Mouse (Mus musculus) urinary bladder, postnatal 25 days (tissue): ENCODE data around the gene Stxbp3.
A peak's percentile ranks its signal among the peaks of the same experiment; 100 is the strongest.

Experiments
- DNase-seq: peaks from one replicate; pipeline ENCODE4 v3.0.0; 2022; ENCODE audit warnings: low spot score

The Stxbp3 gene

DNA sequence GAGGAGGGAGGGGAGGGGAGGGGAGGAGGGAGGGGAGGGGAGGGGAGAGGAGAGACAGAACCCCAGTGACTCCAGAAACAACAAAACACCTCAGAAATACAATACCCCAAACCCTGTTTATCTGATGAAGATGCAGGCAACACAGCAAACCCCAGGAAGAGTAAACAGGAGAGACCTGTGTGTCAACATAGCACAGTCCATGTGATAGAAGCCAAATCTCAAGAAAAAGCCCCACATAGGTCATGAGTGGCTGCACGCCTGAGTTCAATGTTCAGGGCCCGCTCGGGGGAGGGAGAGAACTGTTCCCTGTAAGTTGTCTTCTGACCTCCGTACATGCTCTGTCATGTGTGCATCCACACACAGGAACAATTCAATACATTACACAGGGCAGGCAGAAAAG, 43.9 kb downstream of the Stxbp3 start:
- DNase-seq, result no peak

DNA sequence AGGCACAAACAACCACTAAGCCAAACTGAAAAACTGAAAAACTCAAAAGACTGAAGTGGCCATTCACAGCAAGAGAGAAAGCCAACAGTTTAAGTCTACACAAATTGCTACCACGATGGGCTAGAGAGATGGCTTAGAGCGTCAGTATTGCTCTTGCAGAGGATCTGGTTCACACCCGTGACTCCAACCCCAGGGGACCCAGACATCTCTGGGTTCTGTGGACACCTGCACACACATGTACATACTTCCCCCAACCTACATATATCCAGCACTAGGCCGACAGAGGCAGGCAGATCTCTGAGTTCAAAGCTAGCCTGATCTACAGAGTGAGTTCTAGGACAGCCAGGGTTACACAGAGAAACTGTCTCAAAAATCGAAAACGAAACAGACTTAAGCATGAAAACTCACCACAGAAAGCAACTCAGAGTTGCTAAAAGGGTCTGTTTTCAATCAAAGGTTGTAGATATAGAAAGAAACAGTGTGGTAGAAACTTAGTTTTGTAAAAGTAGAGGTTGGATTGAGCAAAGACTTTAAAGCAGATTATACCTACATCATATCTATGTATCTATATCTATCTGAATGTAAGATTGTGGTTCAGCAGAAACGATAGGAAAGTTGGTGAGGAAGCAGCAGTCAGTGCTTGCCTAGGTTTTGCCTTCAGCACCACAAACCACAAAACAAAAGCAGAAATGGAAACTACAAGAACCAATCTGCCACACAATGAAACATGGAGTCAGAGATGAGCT, 44.6 kb downstream of the Stxbp3 start:
- no peak for DNase-seq

DNA sequence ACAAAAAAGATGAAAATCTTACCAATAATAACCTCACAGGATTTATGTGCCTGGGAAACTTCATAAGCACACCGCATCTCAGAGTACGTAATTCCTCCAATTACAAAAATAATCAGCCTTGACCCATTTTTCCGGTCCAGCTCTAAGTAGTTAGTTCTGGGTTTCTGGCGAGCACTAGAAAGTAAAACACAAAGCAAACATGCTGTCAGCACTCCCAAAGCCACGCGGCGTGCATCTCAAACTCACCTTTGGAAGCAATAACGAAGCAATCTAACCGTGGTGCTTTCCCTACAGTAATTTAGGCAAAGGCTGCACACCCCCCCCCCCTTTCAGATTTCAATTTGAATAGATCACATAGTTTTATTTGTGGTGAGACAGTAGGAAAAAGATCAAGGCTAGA, 45.5 kb downstream of the Stxbp3 start:
- no peak for DNase-seq

DNA sequence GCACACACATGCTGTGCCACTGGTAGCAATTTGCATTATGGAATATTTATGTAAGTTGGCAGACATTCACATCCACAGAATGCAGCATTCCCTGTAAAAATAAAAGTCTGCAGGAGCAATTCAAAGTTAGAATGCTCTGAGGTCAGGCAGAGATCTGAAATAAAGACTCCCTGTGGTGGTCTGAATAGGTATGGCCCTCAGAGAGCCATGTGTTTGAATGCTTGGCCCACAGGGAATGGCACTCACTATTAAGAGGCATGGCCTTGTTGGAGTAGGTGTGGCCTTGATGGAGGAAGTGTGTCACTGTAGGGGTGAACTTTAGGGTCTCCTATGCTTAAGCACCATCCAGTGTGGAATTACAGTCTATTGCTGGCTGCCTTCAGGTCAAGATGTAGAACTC, 47.9 kb downstream of the Stxbp3 start:
- DNase-seq, result no peak

DNA sequence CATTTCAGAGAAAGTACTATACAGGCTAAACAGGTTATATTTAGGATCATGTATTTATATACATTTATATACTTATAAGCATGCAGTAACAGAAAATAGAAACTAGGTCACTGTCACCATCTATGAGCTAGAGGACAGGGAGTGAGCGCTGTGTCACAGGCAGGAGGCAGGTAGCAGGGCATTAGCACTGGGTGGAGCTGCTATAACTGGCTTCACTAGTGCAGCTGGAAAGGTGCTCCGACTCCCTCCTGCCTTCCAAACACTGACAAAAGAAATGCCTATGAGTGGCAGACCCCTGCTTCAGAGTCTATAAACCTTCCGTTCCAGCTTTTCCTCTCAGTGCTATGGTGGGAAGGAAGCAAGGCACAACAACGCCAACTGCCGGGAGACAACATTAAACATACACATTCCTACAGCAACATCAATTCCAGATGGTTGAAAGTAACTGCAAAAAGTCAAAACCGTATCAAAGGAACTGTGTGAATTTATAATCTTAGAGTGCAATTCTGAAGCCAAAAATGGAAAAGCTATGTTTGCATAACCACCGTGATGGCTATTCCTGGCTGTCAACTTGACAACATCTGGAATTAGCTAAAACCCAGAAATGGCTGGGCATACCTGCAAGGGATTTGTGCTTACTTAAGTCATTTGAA, 49.1 kb downstream of the Stxbp3 start:
- no peak for DNase-seq

- DNase-seq, result no peak
Measured at GRCm38 (mm10) chr3:108790499-108790898, 49.8 kb downstream of the Stxbp3 start.

GRCm38 (mm10) chr3:108789299-108789698, 51.0 kb downstream of the Stxbp3 start:
- DNase-seq, result no peak

GRCm38 (mm10) chr3:108788455-108788794, 51.9 kb downstream of the Stxbp3 start:
- no peak for DNase-seq

- no peak for DNase-seq
Measured at GRCm38 (mm10) chr3:108787754-108788454, 52.4 kb downstream of the Stxbp3 start.

DNA sequence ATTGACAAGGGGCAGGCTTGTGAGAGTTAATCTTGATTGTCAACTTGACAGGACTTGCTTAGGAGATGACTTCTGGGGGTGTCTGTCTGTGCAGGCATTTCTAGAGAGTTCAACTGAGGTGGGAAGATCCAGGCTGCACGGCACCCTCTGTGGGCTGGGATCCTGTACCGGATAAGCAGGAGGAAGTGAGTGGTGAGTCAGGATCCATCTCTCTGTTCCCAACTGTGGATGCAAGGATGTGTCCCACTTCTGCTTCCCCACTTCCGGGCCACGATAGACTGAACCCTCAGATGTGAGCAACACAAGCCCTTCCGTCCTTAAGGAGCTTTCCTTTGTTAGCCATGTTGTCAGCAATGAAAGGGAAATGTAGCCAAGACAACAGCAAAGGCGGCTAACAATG, 53.8 kb downstream of the Stxbp3 start:
- DNase-seq, result no peak

DNA sequence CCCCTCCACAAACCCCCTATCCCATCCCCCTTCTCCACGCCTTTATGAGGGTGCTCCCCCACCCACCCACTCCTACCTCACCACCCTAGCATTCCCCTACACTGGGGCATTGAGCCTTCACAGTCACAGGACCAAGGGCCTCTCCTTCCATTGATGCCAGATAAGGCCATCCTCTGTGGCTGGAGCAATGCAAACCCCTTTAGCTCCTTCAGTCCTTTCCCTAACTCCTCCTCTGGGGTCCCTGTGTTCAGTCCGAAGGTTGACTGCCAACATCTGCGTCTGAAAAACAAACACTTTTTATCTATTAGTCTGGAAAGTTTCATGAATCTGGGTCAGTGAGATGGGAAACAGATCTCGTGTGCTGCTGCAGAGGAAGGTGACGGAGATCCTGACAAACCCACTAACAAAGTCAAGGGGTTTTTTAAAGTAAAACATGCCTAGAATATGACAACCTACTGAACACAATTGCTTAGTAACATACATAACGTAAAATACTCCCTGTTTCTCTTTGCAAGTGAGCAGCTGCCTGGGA, 57.9 kb downstream of the Stxbp3 start:
- DNase-seq, result no peak

DNA sequence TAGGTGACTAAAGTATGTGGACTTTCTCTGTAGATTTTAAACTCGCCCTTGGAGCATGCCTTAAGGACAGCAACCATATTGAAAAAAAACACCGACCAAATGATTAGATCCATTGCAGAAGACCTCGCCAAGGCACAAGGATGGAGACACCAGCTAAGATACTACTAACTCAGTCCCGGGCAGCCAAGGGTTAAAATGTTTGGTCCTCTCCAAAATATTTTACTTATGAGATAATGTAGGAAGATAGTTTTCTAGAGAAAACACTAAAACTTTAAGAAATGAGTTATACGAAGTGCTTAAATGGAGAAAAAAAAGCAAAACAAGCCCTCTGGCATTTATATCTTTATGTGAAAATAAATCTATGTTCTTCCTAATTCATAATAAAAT, 58.4 kb downstream of the Stxbp3 start:
- DNase-seq, result no peak

DNA sequence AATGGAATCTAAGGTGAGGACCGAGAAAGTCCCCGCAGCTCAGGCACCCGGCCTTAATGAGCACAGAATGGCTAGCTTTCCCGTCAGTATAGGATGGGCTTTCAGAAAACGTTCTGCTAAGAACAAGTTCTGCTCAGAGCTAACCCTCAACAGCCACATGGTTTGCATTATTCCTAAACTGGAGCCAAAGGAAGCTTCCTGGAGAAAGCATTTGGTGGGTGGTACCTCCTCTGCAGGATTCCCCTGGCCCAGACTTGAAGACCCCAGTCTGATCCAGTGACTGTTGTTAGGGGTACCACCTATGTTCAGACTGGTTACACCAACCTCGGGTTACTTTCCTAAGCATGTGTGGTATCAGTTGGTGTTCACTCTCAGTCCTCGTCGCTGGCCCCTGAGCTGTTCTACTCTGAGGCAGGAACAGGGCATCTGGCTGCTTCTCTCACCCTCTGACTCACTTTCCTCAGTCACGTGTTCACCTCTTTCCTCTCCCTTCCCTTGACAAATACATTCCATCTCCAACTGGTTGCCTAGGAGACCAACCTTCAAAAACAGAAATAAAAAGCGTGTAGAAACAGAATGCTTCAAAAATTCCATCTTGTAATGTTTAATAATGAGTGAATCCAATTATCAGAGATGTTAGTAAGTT, 59.0 kb downstream of the Stxbp3 start:
- DNase-seq, result peak; percentile 45

DNA sequence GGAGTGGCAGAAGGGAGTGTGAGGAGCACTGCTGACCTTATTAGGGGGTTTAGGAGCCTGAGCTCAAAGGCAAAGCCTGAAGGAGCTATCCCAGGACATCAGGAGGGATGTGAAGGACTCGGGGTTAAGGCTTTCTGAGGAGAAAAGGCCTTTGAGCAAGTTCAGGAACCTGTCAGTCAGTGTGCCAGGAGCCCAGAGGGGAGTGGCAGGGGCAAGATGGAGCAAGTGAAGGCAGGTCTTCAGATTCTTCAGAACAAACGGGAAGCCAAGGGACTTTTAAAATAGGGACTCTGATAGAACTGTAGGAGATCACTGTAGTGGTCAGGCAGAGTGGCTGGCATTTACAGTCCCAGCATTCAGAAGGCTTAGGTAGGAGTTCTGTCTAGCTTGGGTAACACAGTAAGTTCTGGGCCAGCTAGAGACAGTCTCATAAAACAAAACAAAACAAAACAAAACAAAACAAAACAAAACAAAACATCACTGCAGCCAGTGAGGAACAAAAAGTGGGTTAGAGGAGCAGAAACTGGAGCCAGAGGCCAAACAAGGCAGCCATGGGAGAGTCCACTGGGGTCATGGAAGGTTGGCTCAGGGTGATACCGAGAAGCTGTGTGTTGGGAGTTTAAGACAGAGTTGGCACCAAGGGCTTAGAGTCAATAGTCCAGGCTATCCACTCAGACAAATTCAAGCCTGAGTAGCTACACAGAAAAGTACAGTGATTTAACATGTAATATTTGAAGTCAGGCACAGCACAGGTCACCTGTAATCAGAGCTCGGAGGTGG, 61.4 kb downstream of the Stxbp3 start:
- DNase-seq, result no peak

- DNase-seq, result no peak
Measured at GRCm38 (mm10) chr3:108772811-108773210, 67.5 kb downstream of the Stxbp3 start.

GRCm38 (mm10) chr3:108772211-108772610, 68.1 kb downstream of the Stxbp3 start:
- peak; percentile 34 for DNase-seq

GRCm38 (mm10) chr3:108770725-108771368, 69.5 kb downstream of the Stxbp3 start:
- DNase-seq, result peak; percentile 56

DNA sequence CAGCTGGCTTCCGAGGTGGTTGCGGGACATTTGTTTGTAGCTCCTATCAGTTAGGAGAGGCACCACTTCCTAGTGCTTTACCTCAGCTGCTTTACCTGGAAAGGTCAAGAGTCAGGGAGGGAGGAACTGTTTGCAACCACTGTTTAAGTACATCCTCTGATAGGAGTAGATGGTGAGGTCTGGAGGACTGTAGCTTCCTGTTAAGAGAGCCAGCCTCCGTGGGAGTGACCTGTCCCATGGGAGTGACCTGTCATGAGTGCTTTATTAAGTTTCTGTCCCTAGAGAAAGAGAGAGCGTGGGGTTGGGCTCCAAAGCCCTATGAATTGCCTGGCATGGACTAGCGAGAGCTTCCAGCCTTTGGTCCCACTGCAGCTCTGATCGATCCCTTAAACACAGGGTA, 70.8 kb downstream of the Stxbp3 start:
- DNase-seq, result no peak

- DNase-seq, result no peak
Measured at GRCm38 (mm10) chr3:108767416-108767815, 72.9 kb downstream of the Stxbp3 start.

DNA sequence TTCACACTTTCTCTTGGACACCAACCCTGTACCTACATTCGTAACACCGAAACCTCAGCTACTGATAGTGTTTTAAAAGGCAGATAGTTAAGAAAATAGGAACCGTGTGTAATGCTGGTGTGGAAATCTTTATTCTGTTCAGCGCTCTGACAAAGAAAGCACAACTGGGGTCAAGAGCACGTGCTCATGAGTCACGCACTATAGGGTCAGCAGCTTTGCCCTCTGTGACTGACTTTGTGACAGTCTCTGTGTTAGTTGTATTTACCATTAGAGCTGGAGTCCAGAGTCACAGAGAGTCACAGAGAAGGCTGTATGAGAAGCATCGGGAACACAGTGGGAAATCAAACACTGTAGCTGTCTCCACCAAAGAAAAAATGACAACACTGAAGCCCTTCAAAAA, 73.4 kb downstream of the Stxbp3 start:
- DNase-seq, result no peak

- DNase-seq, result no peak
Measured at GRCm38 (mm10) chr3:108765476-108765875, 74.8 kb downstream of the Stxbp3 start.
